Mouse (Mus musculus): ENCODE measurements around the gene Inka1. TPM values are rescaled to one million over a fixed set of nuclear protein-coding genes. Genes with fewer than 3 reads are reported as not detected.

Inka1 gene
- polyA plus RNA-seq, 2 experiments, result 79.6 to 112 TPM

GRCm38 (mm10) chr9:107955613-107956289, 29.9 kb downstream of the Inka1 start:
- ATAC-seq (ENCODE audit: low FRiP score, low read depth) (no peak), DNase-seq (ENCODE audit: low spot score) (no peak)
- no peak overlapping the region for H3K27ac ChIP-seq (replicated peaks; ENCODE audit: low read depth, low read length)
- H3K4me1 ChIP-seq (ENCODE audit: control insufficient read depth, insufficient read depth, low read length), result peaks cover 3% of the 10 kb centered on the region; the same call in 1 of the 2 replicates
- no peak overlapping the region for H3K9ac ChIP-seq (ENCODE audit: low read depth, low read length, severe bottlenecking)
- no peak overlapping the region for H3K4me3 ChIP-seq (replicated peaks; ENCODE audit: low read length)
- no peak for TF ChIP-seq POLR2A (IDR thresholded peaks at IDR 0.05; ENCODE audit: borderline replicate concordance, extremely low read depth, insufficient read depth, insufficient read length)
- no peak overlapping the region for H3K4me2 ChIP-seq (replicated peaks; ENCODE audit: low read depth, low read length, severe bottlenecking)
- peaks cover 16% of the 10 kb centered on the region; the same call in 1 of the 2 replicates for H3K36me3 ChIP-seq (ENCODE audit: control insufficient read depth, insufficient read depth, low read length)
- no peaks in the 10 kb centered on the region for H3K27me3 ChIP-seq (ENCODE audit: control insufficient read depth, insufficient read depth, low read length)
- 77% methylated on average over 6 of the region's 6 CpGs for WGBS
- no peaks in the 10 kb centered on the region for H3K9me3 ChIP-seq (ENCODE audit: control insufficient read depth, low read length)

GRCm38 (mm10) chr9:107950460-107951355, 35.0 kb downstream of the Inka1 start:
- peak overlapping the region; percentile 68 for H3K4me3 ChIP-seq (replicated peaks; ENCODE audit: low read length)
- peaks cover 3% of the 10 kb centered on the region; the same call in 1 of the 2 replicates for H3K4me1 ChIP-seq (ENCODE audit: control insufficient read depth, insufficient read depth, low read length)
- TF ChIP-seq POLR2A (IDR thresholded peaks at IDR 0.05; ENCODE audit: borderline replicate concordance, extremely low read depth, insufficient read depth, insufficient read length), result peak; percentile 73; the same call in 1 of the 2 replicates
- peak; percentile 95 for DNase-seq (ENCODE audit: low spot score)
- H3K36me3 ChIP-seq (ENCODE audit: control insufficient read depth, insufficient read depth, low read length), result no peaks in the 10 kb centered on the region; the same call in 1 of the 2 replicates
- H3K27ac ChIP-seq (replicated peaks; ENCODE audit: low read depth, low read length), result peak overlapping the region; percentile 65; the same call in 1 of the 2 replicates
- peak overlapping the region; percentile 59 for H3K9ac ChIP-seq (ENCODE audit: low read depth, low read length, severe bottlenecking)
- peak; percentile 94 for ATAC-seq (ENCODE audit: low FRiP score, low read depth)
- 11% methylated on average over 45 of the region's 45 CpGs for WGBS
- H3K9me3 ChIP-seq (ENCODE audit: control insufficient read depth, low read length), result no peaks in the 10 kb centered on the region
- peak overlapping the region; percentile 78 for H3K4me2 ChIP-seq (replicated peaks; ENCODE audit: low read depth, low read length, severe bottlenecking)
- H3K27me3 ChIP-seq (ENCODE audit: control insufficient read depth, insufficient read depth, low read length), result no peaks in the 10 kb centered on the region

- peaks cover 3% of the 10 kb centered on the region; the same call in 1 of the 2 replicates for H3K4me1 ChIP-seq (ENCODE audit: control insufficient read depth, insufficient read depth, low read length)
- peak within 1 kb of the TSS; percentile 78 for H3K4me2 ChIP-seq (replicated peaks; ENCODE audit: low read depth, low read length, severe bottlenecking)
- H3K9me3 ChIP-seq (ENCODE audit: control insufficient read depth, low read length), result no peaks in the 10 kb centered on the region
- H3K27me3 ChIP-seq (ENCODE audit: control insufficient read depth, insufficient read depth, low read length), result no peaks in the 10 kb centered on the region
- DNase-seq (ENCODE audit: low spot score) (no peak), ATAC-seq (ENCODE audit: low FRiP score, low read depth) (no peak)
- WGBS, result 91% methylated on average over 10 of the region's 10 CpGs
- H3K36me3 ChIP-seq (ENCODE audit: control insufficient read depth, insufficient read depth, low read length), result no peaks in the 10 kb centered on the region; the same call in 1 of the 2 replicates
- peak within 1 kb of the TSS; percentile 68 for H3K4me3 ChIP-seq (replicated peaks; ENCODE audit: low read length)
- H3K9ac ChIP-seq (ENCODE audit: low read depth, low read length, severe bottlenecking), result peak within 1 kb of the TSS; percentile 59
- H3K27ac ChIP-seq (replicated peaks; ENCODE audit: low read depth, low read length), result peak within 1 kb of the TSS; percentile 65; the same call in 1 of the 2 replicates
- no peak for TF ChIP-seq POLR2A (IDR thresholded peaks at IDR 0.05; ENCODE audit: borderline replicate concordance, extremely low read depth, insufficient read depth, insufficient read length)
These were observed 35.8 kb downstream of the Inka1 start, which contains the start of gene Traip for GRCm38 (mm10) chr9:107949922-107950235. TSS of gene Traip (plus strand) at chr9:107950136.

DNA sequence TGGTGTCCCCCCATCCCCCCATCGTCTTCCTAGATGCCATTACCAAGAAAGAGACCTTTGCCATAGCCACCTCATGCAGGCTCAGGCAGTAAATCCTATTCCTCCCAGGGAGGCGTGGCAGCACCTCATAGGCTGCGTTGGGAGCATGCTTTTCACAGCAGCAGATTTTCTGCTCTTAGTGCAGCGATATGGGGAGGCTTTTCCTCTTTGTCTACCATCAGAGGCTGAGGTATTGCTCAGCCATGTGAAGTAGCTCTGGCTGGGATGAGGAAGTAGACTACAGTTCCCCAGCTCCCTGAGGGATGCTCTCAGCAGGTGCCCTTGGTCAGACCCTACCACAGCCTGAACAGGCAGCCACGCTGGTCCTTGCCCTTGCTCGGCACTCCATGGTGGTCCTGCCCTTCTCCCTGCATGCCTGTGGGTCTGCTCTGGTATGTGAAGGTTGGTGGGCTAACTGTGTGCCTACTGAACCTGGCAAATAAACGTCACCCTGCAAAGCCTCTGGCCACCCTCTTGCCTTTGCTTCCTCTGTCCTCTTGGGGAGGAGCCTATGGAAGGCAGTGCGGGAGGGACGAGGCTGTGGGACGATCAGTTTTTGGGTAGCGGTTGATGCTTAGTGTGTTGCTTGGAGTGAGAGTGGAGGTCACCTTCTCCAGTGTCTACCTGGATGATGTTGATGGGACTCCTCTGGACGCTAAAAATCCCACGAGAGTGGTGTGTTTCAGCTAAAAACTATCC, 36.3 kb downstream of the Inka1 start:
- Histone ChIP-seq H3K9me3 (ENCODE audit: control insufficient read depth, low read length) (no peaks in the 10 kb centered on the region), H3K36me3 (ENCODE audit: control insufficient read depth, insufficient read depth, low read length) (no peaks in the 10 kb centered on the region; the same call in 1 of the 2 replicates), H3K4me1 (ENCODE audit: control insufficient read depth, insufficient read depth, low read length) (peaks cover 3% of the 10 kb centered on the region; the same call in 1 of the 2 replicates), H3K27me3 (ENCODE audit: control insufficient read depth, insufficient read depth, low read length) (no peaks in the 10 kb centered on the region), H3K9ac (ENCODE audit: low read depth, low read length, severe bottlenecking) (no peak overlapping the region), H3K4me2 (replicated peaks; ENCODE audit: low read depth, low read length, severe bottlenecking) (no peak overlapping the region), H3K4me3 (replicated peaks; ENCODE audit: low read length) (no peak overlapping the region), H3K27ac (replicated peaks; ENCODE audit: low read depth, low read length) (no peak overlapping the region)
- ATAC-seq (ENCODE audit: low FRiP score, low read depth) (no peak), DNase-seq (ENCODE audit: low spot score) (no peak)
- TF ChIP-seq POLR2A (IDR thresholded peaks at IDR 0.05; ENCODE audit: borderline replicate concordance, extremely low read depth, insufficient read depth, insufficient read length), result no peak
- 84% methylated on average over 13 of the region's 13 CpGs for WGBS

Measured in limb, embryonic 14.5 days (tissue).